Mouse (Mus musculus): Measurements from ENCODE around the gene Eefsec. TPM values are rescaled to one million over a fixed set of nuclear protein-coding genes. Genes with fewer than 3 reads are reported as not detected.
A peak's percentile ranks its signal among the peaks of the same experiment; 100 is the strongest.

Gene Eefsec
- total and polyA plus RNA-seq, 2 experiments from 2014 or later: 11.3 to 12.9 TPM

DNA sequence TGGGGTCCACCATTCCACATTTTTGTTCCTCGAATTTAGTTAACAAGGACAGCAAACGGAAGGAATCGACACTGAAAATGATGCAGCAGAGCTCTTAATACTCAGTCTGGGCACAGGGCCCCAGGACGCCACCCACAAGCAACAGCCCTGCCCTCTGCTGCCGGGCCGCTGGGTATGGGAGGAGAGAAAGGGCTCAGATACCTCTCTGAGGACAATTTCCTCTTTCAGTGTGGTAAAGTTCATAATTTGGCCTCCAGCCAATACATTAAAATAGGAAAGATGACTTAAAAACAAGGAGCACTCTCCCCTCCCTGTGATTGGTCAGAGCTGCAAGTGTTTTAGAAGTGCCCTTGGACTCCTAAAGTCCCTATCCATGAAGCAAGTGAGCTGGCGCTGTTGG, 72.1 kb downstream of the Eefsec start:
- no peak overlapping the region for H3K9ac ChIP-seq (replicated peaks; ENCODE audit: low read depth, low read length)
- DNase-seq (ENCODE audit: low spot score): no peak
- no peaks in the 10 kb centered on the region; the same call in 1 of the 2 replicates for H3K4me1 ChIP-seq (ENCODE audit: control insufficient read depth, insufficient read depth)
- H3K36me3 ChIP-seq (replicated peaks; ENCODE audit: control insufficient read depth, insufficient read depth, low read length): no peaks in the 10 kb centered on the region
- no peak for TF ChIP-seq EP300 (IDR thresholded peaks at IDR 0.05; ENCODE audit: low read depth)
- no peak for TF ChIP-seq CTCF (IDR thresholded peaks at IDR 0.05; ENCODE audit: low read depth)
- no peaks in the 10 kb centered on the region for H3K27me3 ChIP-seq (ENCODE audit: control insufficient read depth, insufficient read depth, low read length)
- H3K27ac ChIP-seq (ENCODE audit: low read depth): no peak overlapping the region
- H3K4me3 ChIP-seq (ENCODE audit: low read depth, low read length): no peak overlapping the region
- 71% methylated on average over 7 of the region's 7 CpGs for WGBS
- ATAC-seq (ENCODE audit: insufficient read depth, low read depth): no peak
- no peaks in the 10 kb centered on the region for H3K9me3 ChIP-seq (replicated peaks; ENCODE audit: control insufficient read depth, low read length)
- H3K4me2 ChIP-seq (ENCODE audit: low read depth, low read length): no peak overlapping the region

DNA sequence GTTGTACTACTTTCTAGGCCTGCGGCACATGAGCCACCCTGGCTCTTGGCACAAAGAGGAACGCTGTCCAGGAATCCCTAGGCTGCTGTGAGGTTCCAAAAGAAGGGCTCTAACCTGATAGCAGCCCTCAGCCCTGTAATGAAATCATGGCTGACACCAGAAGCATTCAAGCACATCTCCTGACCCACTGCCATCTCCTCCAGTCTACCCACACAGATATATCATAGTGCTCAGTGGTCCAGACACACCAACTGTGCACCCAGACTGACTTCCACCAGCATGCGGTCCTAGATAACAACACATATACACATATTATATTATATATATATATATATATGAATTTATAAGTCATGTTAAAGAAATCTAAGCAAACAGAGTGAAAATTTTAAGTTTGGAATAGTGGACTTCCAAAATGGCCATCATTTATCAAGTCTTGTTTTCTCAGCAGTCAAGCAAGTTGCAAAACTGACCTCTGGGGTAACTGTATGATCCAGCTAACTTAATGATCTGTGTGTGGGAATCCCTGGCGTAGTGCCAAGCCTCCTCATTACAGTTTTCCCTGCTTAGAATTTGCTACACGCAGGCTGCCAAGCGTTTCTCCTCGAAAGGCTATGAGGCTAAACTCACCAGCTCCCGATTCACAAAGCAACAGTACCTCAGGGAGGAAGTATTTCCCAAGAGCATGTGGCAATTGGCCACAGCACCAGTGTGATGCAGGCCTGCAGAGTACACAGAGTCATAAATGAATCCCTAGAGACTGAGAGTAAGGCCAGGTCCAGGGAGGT, 76.3 kb downstream of the Eefsec start:
- Histone ChIP-seq H3K36me3 (replicated peaks; ENCODE audit: control insufficient read depth, insufficient read depth, low read length) (no peaks in the 10 kb centered on the region), H3K4me1 (ENCODE audit: control insufficient read depth, insufficient read depth) (no peaks in the 10 kb centered on the region), H3K27ac (ENCODE audit: low read depth) (no peak overlapping the region), H3K27me3 (ENCODE audit: control insufficient read depth, insufficient read depth, low read length) (no peaks in the 10 kb centered on the region), H3K9ac (replicated peaks; ENCODE audit: low read depth, low read length) (no peak overlapping the region), H3K9me3 (replicated peaks; ENCODE audit: control insufficient read depth, low read length) (no peaks in the 10 kb centered on the region), H3K4me2 (ENCODE audit: low read depth, low read length) (no peak overlapping the region), H3K4me3 (ENCODE audit: low read depth, low read length) (no peak overlapping the region)
- TF ChIP-seq EP300 (IDR thresholded peaks at IDR 0.05; ENCODE audit: low read depth): no peak
- no peak for TF ChIP-seq CTCF (IDR thresholded peaks at IDR 0.05; ENCODE audit: low read depth)
- 60% methylated on average over 8 of the region's 8 CpGs for WGBS
- ATAC-seq (ENCODE audit: insufficient read depth, low read depth) (no peak), DNase-seq (ENCODE audit: low spot score) (no peak)

DNA sequence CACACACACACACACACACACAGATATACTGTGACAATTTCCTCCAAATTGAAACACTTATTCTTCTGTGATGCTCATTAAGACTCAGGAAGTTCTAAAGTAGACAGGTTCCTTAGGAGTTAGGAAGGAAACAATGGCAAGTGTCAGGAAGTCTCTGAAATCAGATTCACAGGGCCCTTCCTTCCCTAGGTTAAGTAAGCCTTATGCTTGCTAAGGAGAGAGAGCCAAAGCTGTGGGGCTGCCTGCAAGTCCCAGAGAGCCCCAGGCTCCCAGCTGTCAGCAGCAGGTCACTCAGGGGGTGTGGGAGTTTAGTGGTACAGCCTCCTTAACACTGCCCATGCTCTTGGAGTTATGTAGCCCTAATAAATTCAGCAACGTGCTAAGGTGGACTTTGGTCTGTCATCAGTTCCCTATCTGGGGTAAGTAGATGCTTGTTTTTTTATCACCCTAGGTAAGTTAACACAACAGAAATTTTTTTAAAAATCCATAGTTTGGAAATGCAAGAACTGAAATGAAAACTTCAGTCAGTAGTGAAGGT, 82.8 kb downstream of the Eefsec start:
- Histone ChIP-seq H3K9ac (replicated peaks; ENCODE audit: low read depth, low read length) (no peak overlapping the region), H3K27me3 (ENCODE audit: control insufficient read depth, insufficient read depth, low read length) (no peaks in the 10 kb centered on the region), H3K27ac (ENCODE audit: low read depth) (no peak overlapping the region), H3K4me3 (ENCODE audit: low read depth, low read length) (no peak overlapping the region), H3K36me3 (replicated peaks; ENCODE audit: control insufficient read depth, insufficient read depth, low read length) (no peaks in the 10 kb centered on the region), H3K4me2 (ENCODE audit: low read depth, low read length) (no peak overlapping the region), H3K4me1 (ENCODE audit: control insufficient read depth, insufficient read depth) (no peaks in the 10 kb centered on the region), H3K9me3 (replicated peaks; ENCODE audit: control insufficient read depth, low read length) (0 out of 2 replicates have a peak, but pooled peaks cover 4% of the 10 kb centered on the region)
- WGBS: 32% methylated on average over 1 of the region's 1 CpGs
- TF ChIP-seq CTCF (IDR thresholded peaks at IDR 0.05; ENCODE audit: low read depth) (no peak), EP300 (IDR thresholded peaks at IDR 0.05; ENCODE audit: low read depth) (0 out of 2 replicates have a peak, but pooled peaks have one; percentile 29)
- peak; percentile 51; the same call in 1 of the 2 replicates for ATAC-seq (ENCODE audit: insufficient read depth, low read depth)
- no peak for DNase-seq (ENCODE audit: low spot score)

DNA sequence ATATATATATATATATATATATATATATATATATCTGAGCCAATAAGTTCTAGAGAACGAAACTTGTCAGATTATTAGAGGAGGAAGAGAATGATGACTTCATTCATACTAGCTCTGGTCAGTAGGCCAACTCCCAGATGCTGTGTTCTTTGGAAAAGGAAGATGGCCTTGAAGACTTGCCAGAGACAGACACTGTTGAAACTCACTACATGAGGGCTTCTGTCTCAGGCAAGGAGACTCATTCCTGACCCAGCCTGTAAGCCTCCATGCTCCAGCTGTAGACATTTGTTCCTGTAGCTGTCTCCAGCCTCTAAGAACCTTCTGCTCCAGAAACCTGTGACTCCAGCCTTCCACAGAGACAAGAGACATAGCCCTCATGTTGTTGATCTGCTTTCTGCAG, 85.2 kb downstream of the Eefsec start:
- no peak overlapping the region for H3K9ac ChIP-seq (replicated peaks; ENCODE audit: low read depth, low read length)

DNA sequence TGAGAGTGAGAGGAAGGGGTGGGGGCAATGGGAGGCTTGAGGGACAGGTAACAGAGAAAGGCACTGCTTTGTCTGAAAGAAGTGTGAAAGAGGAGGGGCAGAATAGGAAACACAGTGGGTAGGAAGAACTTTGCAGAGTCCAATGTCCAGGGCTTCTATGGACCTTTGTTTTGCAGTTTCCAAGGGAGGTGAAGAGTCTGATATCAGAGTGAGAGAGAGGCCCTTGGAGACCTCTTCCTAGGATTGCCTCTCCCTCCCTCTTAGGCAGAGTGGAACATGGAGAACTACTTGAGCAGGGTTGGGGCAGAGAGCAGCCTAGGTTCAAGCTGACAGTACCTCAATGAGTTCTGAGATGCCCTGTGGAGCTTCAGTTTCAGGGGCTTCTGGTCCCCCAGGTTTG, 88.1 kb downstream of the Eefsec start:
- Histone ChIP-seq H3K9ac (replicated peaks; ENCODE audit: low read depth, low read length) (no peak overlapping the region), H3K27ac (ENCODE audit: low read depth) (no peak overlapping the region), H3K27me3 (ENCODE audit: control insufficient read depth, insufficient read depth, low read length) (no peaks in the 10 kb centered on the region), H3K4me1 (ENCODE audit: control insufficient read depth, insufficient read depth) (0 out of 2 replicates have a peak, but pooled peaks cover 4% of the 10 kb centered on the region), H3K36me3 (replicated peaks; ENCODE audit: control insufficient read depth, insufficient read depth, low read length) (no peaks in the 10 kb centered on the region), H3K9me3 (replicated peaks; ENCODE audit: control insufficient read depth, low read length) (0 out of 2 replicates have a peak, but pooled peaks cover 4% of the 10 kb centered on the region), H3K4me3 (ENCODE audit: low read depth, low read length) (no peak overlapping the region), H3K4me2 (ENCODE audit: low read depth, low read length) (no peak overlapping the region)
- DNase-seq (ENCODE audit: low spot score): no peak
- TF ChIP-seq EP300 (IDR thresholded peaks at IDR 0.05; ENCODE audit: low read depth) (no peak), CTCF (IDR thresholded peaks at IDR 0.05; ENCODE audit: low read depth) (no peak)
- no peak for ATAC-seq (ENCODE audit: insufficient read depth, low read depth)

More for the DNA sequence above, 85.2 kb downstream of the Eefsec start:
- TF ChIP-seq EP300 (IDR thresholded peaks at IDR 0.05; ENCODE audit: low read depth) (no peak), CTCF (IDR thresholded peaks at IDR 0.05; ENCODE audit: low read depth) (no peak)
- ATAC-seq (ENCODE audit: insufficient read depth, low read depth): no peak
- H3K9me3 ChIP-seq (replicated peaks; ENCODE audit: control insufficient read depth, low read length): 0 out of 2 replicates have a peak, but pooled peaks cover 4% of the 10 kb centered on the region
- H3K27ac ChIP-seq (ENCODE audit: low read depth): no peak overlapping the region
- no peaks in the 10 kb centered on the region for H3K4me1 ChIP-seq (ENCODE audit: control insufficient read depth, insufficient read depth)
- DNase-seq (ENCODE audit: low spot score): no peak
- no peaks in the 10 kb centered on the region for H3K27me3 ChIP-seq (ENCODE audit: control insufficient read depth, insufficient read depth, low read length)
- 65% methylated on average over 1 of the region's 1 CpGs for WGBS
- no peak overlapping the region for H3K4me2 ChIP-seq (ENCODE audit: low read depth, low read length)
- H3K36me3 ChIP-seq (replicated peaks; ENCODE audit: control insufficient read depth, insufficient read depth, low read length): no peaks in the 10 kb centered on the region
- no peak overlapping the region for H3K4me3 ChIP-seq (ENCODE audit: low read depth, low read length)
